Mouse (Mus musculus) kidney, embryonic 16.5 days (tissue): ENCODE results near the gene Filip1l. TPM values are rescaled to one million over a fixed set of nuclear protein-coding genes. Genes with fewer than 3 reads are reported as not detected.
A peak's percentile ranks its signal among the peaks of the same experiment; 100 is the strongest.

ENCODE experiments used
- ATAC-seq: fragments of 200-750 bp; cut with Nextera tagmentation; 2 replicates; pipeline ENCODE4 v1.8.0; 2017; ENCODE audit warnings: moderate TSS enrichment; ENCODE audit not compliant: low FRiP score, low TSS enrichment
- H3K27ac ChIP-seq: fragments of 300-500 bp; sonication (generic); 2 replicates; pipeline ENCODE4 v1.5.1; 2014; ENCODE audit warnings: low read length
- H3K27me3 ChIP-seq: fragments of 300-500 bp; sonication (generic); 2 replicates; pipeline ENCODE4 v1.6.1; 2014; ENCODE audit warnings: low read length, control low read depth, mixed read lengths; ENCODE audit not compliant: insufficient read depth
- H3K36me3 ChIP-seq: fragments of 300-500 bp; sonication (generic); 2 replicates; pipeline ENCODE4 v1.6.1; 2014; ENCODE audit warnings: low read length, control low read depth, mixed read lengths; ENCODE audit not compliant: insufficient read depth
- H3K4me1 ChIP-seq: fragments of 300-500 bp; sonication (generic); 2 replicates; pipeline ENCODE4 v1.6.1; 2014; ENCODE audit warnings: low read length, control low read depth, mixed read lengths; ENCODE audit not compliant: insufficient read depth
- H3K4me2 ChIP-seq: fragments of 300-500 bp; sonication (generic); replicated peaks from 2 replicates; pipeline ENCODE4 v1.6.1; 2014; ENCODE audit warnings: low read depth, low read length
- H3K4me3 ChIP-seq: fragments of 300-500 bp; sonication (generic); 2 replicates; pipeline ENCODE4 v1.5.1; 2014; ENCODE audit warnings: mild to moderate bottlenecking, low read length
- H3K9ac ChIP-seq: fragments of 300-500 bp; sonication (generic); replicated peaks from 2 replicates; pipeline ENCODE4 v1.6.1; 2014; ENCODE audit warnings: low read length
- H3K9me3 ChIP-seq: fragments of 300-500 bp; sonication (generic); 2 replicates; pipeline ENCODE4 v1.6.1; 2016; ENCODE audit warnings: low read length, control low read depth
- WGBS: fragments of 180-500 bp; shearing (Covaris S2); extraction: QIAGEN DNeasy Blood & Tissue Kit; methylation state at CpG from one replicate; pipeline ENCODE4 v1.1.7; 2014; 5-methylcytosine and 5-hydroxymethylcytosine counted together
- polyA plus RNA-seq: library from polyadenylated mRNA; unstranded; fragments of >200 nt; fragmentation: Nextera tagmentation; extraction: Ambion mirVana; gene quantifications from 2 replicates; pipeline ENCODE4 v1.2.1, GENCODE M21; 2015

Gene Filip1l
- polyA plus RNA-seq, 1 experiment from 2014 or later: 27.7 TPM

GRCm38 (mm10) chr16:57319284-57320124 lies 33.4 kb upstream of the Filip1l start:
- H3K9ac ChIP-seq: no peak overlapping the region
- H3K4me2 ChIP-seq: no peak overlapping the region
- peak; percentile 40; the same call in 1 of the 2 replicates for ATAC-seq
- H3K9me3 ChIP-seq: peaks cover 7% of the 10 kb centered on the region
- H3K27me3 ChIP-seq: no peaks in the 10 kb centered on the region
- H3K36me3 ChIP-seq: no peaks in the 10 kb centered on the region
- peak overlapping the region; percentile 72 for H3K27ac ChIP-seq
- peaks cover 25% of the 10 kb centered on the region for H3K4me1 ChIP-seq
- WGBS: 65% methylated on average over 7 of the region's 7 CpGs
- no peak overlapping the region for H3K4me3 ChIP-seq

GRCm38 (mm10) chr16:57326996-57327395 lies 25.9 kb upstream of the Filip1l start:
- H3K4me3 ChIP-seq: no peak overlapping the region
- H3K36me3 ChIP-seq: no peaks in the 10 kb centered on the region
- no peak for ATAC-seq
- 0 out of 2 replicates have a peak overlapping the region, but pooled peaks have one; percentile 6 for H3K27ac ChIP-seq
- WGBS: 55% methylated on average over 7 of the region's 7 CpGs
- H3K9me3 ChIP-seq: no peaks in the 10 kb centered on the region
- H3K4me2 ChIP-seq: no peak overlapping the region
- no peak overlapping the region for H3K9ac ChIP-seq
- H3K27me3 ChIP-seq: no peaks in the 10 kb centered on the region
- peaks cover 13% of the 10 kb centered on the region; the same call in 1 of the 2 replicates for H3K4me1 ChIP-seq

- Histone ChIP-seq H3K27ac (peak overlapping the region; percentile 62), H3K36me3 (no peaks in the 10 kb centered on the region), H3K4me3 (no peak overlapping the region), H3K9me3 (no peaks in the 10 kb centered on the region), H3K9ac (no peak overlapping the region), H3K27me3 (no peaks in the 10 kb centered on the region), H3K4me1 (peaks cover 13% of the 10 kb centered on the region; the same call in 1 of the 2 replicates), H3K4me2 (no peak overlapping the region)
- ATAC-seq: peak; percentile 32; the same call in 1 of the 2 replicates
- WGBS: 37% methylated on average over 8 of the region's 8 CpGs
These were observed 23.9 kb upstream of the Filip1l start for GRCm38 (mm10) chr16:57329028-57329427.

- Histone ChIP-seq H3K4me1 (peaks cover 13% of the 10 kb centered on the region; the same call in 1 of the 2 replicates), H3K4me3 (no peak overlapping the region), H3K9me3 (no peaks in the 10 kb centered on the region), H3K27ac (peak overlapping the region; percentile 62), H3K9ac (no peak overlapping the region), H3K4me2 (no peak overlapping the region), H3K27me3 (no peaks in the 10 kb centered on the region), H3K36me3 (no peaks in the 10 kb centered on the region)
- no peak for ATAC-seq
- 85% methylated on average over 2 of the region's 2 CpGs for WGBS
These were observed 22.8 kb upstream of the Filip1l start for GRCm38 (mm10) chr16:57330111-57330510.

- Histone ChIP-seq H3K27me3 (no peaks in the 10 kb centered on the region), H3K4me3 (no peak overlapping the region), H3K36me3 (no peaks in the 10 kb centered on the region), H3K9ac (no peak overlapping the region), H3K4me1 (peaks cover 17% of the 10 kb centered on the region; the same call in 1 of the 2 replicates), H3K27ac (no peak overlapping the region), H3K9me3 (no peaks in the 10 kb centered on the region), H3K4me2 (no peak overlapping the region)
- no peak for ATAC-seq
- 76% methylated on average over 7 of the region's 7 CpGs for WGBS
These were observed 20.6 kb upstream of the Filip1l start for GRCm38 (mm10) chr16:57332301-57332700.

GRCm38 (mm10) chr16:57336770-57337423 lies 16.0 kb upstream of the Filip1l start:
- Histone ChIP-seq H3K4me2 (no peak overlapping the region), H3K27me3 (no peaks in the 10 kb centered on the region), H3K9me3 (no peaks in the 10 kb centered on the region), H3K4me1 (peaks cover 21% of the 10 kb centered on the region), H3K36me3 (no peaks in the 10 kb centered on the region), H3K27ac (no peak overlapping the region), H3K4me3 (no peak overlapping the region), H3K9ac (no peak overlapping the region)
- WGBS: 49% methylated on average over 11 of the region's 11 CpGs
- ATAC-seq: no peak

GRCm38 (mm10) chr16:57339765-57340612 lies 12.9 kb upstream of the Filip1l start:
- H3K27ac ChIP-seq: peak overlapping the region; percentile 44; the same call in 1 of the 2 replicates
- ATAC-seq: peak; percentile 21; the same call in 1 of the 2 replicates

GRCm38 (mm10) chr16:57340613-57340898 lies 12.3 kb upstream of the Filip1l start:
- no peak for ATAC-seq

More at GRCm38 (mm10) chr16:57339765-57340612, 12.9 kb upstream of the Filip1l start:
- Histone ChIP-seq H3K4me1 (peaks cover 21% of the 10 kb centered on the region), H3K4me3 (no peak overlapping the region), H3K4me2 (no peak overlapping the region), H3K9ac (no peak overlapping the region), H3K27me3 (no peaks in the 10 kb centered on the region), H3K36me3 (no peaks in the 10 kb centered on the region), H3K9me3 (no peaks in the 10 kb centered on the region)
- WGBS: 79% methylated on average over 8 of the region's 8 CpGs

GRCm38 (mm10) chr16:57346258-57346657 lies 6.6 kb upstream of the Filip1l start:
- H3K27ac ChIP-seq: no peak overlapping the region; the same call in 1 of the 2 replicates
- no peaks in the 10 kb centered on the region for H3K4me1 ChIP-seq
- H3K4me2 ChIP-seq: no peak overlapping the region
- H3K9ac ChIP-seq: no peak overlapping the region
- H3K4me3 ChIP-seq: no peak overlapping the region
- H3K9me3 ChIP-seq: no peaks in the 10 kb centered on the region
- peak; percentile 61; the same call in 1 of the 2 replicates for ATAC-seq
- no peaks in the 10 kb centered on the region for H3K36me3 ChIP-seq
- 68% methylated on average over 3 of the region's 3 CpGs for WGBS
- H3K27me3 ChIP-seq: no peaks in the 10 kb centered on the region

More at GRCm38 (mm10) chr16:57340613-57340898, 12.3 kb upstream of the Filip1l start:
- Histone ChIP-seq H3K4me3 (no peak overlapping the region), H3K27ac (no peak overlapping the region), H3K27me3 (no peaks in the 10 kb centered on the region), H3K9ac (no peak overlapping the region), H3K4me1 (peaks cover 21% of the 10 kb centered on the region), H3K9me3 (no peaks in the 10 kb centered on the region), H3K4me2 (no peak overlapping the region), H3K36me3 (no peaks in the 10 kb centered on the region)
- 60% methylated on average over 5 of the region's 5 CpGs for WGBS
